In genomic region chr3:101405495-101405894, GRCm38 (mm10) we compare ENCODE assay signal across 8 mouse cellular contexts. TPM values are rescaled to one million over a fixed set of nuclear protein-coding genes. Genes with fewer than 3 reads are reported as not detected.
DNase-seq lines count a peak whose midpoint lies in the region; ATAC-seq lines count a peak whose summit lies in the region.

No protein-coding gene starts in this region.

- no peak overlapping the region for H3K9ac ChIP-seq in neural tube, embryonic 14.5 days (replicated peaks; ENCODE audit: low read depth, low read length)

- H3K4me2 ChIP-seq in neural tube, embryonic 14.5 days (ENCODE audit: low read depth, low read length), result no peak overlapping the region

- H3K4me3 ChIP-seq in neural tube, embryonic 14.5 days (ENCODE audit: low read depth, low read length), result no peak overlapping the region

- peak overlapping the region; percentile 1; the same call in 1 of the 2 replicates for H3K27ac ChIP-seq in neural tube, embryonic 14.5 days (ENCODE audit: low read depth, low read length)

- no peaks in the 10 kb centered on the region for H3K36me3 ChIP-seq in neural tube, embryonic 14.5 days (ENCODE audit: control insufficient read depth, insufficient read depth, low read length)

- H3K27me3 ChIP-seq in neural tube, embryonic 14.5 days (ENCODE audit: control insufficient read depth, insufficient read depth, low read length), result no peaks in the 10 kb centered on the region

- ATAC-seq in neural tube, embryonic 14.5 days (ENCODE audit: low read depth), result peak; percentile 74

- peaks cover 28% of the 10 kb centered on the region for H3K4me1 ChIP-seq in neural tube, embryonic 14.5 days (ENCODE audit: control insufficient read depth, insufficient read depth, low read length)

- WGBS in neural tube, embryonic 14.5 days, result 26% methylated on average over 10 of the region's 10 CpGs

- H3K9me3 ChIP-seq in neural tube, embryonic 14.5 days (ENCODE audit: control insufficient read depth, low read length), result no peaks in the 10 kb centered on the region

- DNase-seq in adrenal gland, postnatal 14 days, result peak; percentile 23
- DNase-seq in adrenal gland, adult 8-10 months, result no peak
- peak; percentile 33 for DNase-seq in urinary bladder, postnatal 25 days (ENCODE audit: low spot score)
- no peak for DNase-seq in urinary bladder, postnatal 36 days (ENCODE audit: low spot score in 2 of 2)
- peak; percentile 60 for DNase-seq in left cerebral cortex, adult 11 months (ENCODE audit: low spot score)
- DNase-seq in spleen, adult 18-20 months, result no peak
- DNase-seq in embryo, embryonic 9.5 days (ENCODE audit: extremely low spot score), result no peak

RNA-seq across cellular contexts. Expression of gene Igsf3, which starts 28.6 kb away (rescaled TPM):
- total RNA-seq in adrenal gland, postnatal 14 days (2021), result 5.1 and 6.6 TPM in 2 replicates
- 10 to 100 TPM in 2 of 4 experiments, 1 to 10 TPM in 2; 4.5 to 11.8 (median 8.2) TPM for total RNA-seq in adrenal gland, adult 8-10 months (2022)
- polyA plus RNA-seq in neural tube, embryonic 14.5 days (2014; fragmentation: Nextera tagmentation; extraction: Ambion mirVana), result 58.8 and 66.4 TPM in 2 replicates

Comparison
In these comparisons a context has a peak if more than half of its experiments do, and no peak if none do; other contexts are left out.
1. DNase-seq: peak in adrenal gland, postnatal 14 days (single experiment), urinary bladder, postnatal 25 days (single experiment) and left cerebral cortex, adult 11 months (single experiment); none in adrenal gland, adult 8-10 months (single experiment), urinary bladder, postnatal 36 days (0 of 2), spleen, adult 18-20 months (0 of 2) and embryo, embryonic 9.5 days (single experiment).